Mouse (Mus musculus) bone marrow, adult 2 months (tissue): ENCODE measurements around the gene Sepsecs.

ENCODE experiments used
- CTCF ChIP-seq: fragments of 200-500 bp; IDR thresholded peaks from 2 replicates; pipeline ENCODE4 v1.5.1; 2011; ENCODE audit warnings: low read length, control low read depth; ENCODE audit not compliant: control insufficient read depth, insufficient read depth
- POLR2A ChIP-seq: fragments of 200-500 bp; IDR thresholded peaks from 2 replicates; pipeline ENCODE4 v1.6.1; 2011; ENCODE audit warnings: low read depth, mild to moderate bottlenecking, control low read depth, low read length, borderline replicate concordance; ENCODE audit not compliant: control insufficient read depth

- no peak for TF ChIP-seq POLR2A
- TF ChIP-seq CTCF = peak; percentile 82
Measured at GRCm38 (mm10) chr5:52634017-52634416, 35.5 kb downstream of the Sepsecs start.
